Comparison of ENCODE assay signal across 7 mouse cellular contexts in the genomic region with DNA sequence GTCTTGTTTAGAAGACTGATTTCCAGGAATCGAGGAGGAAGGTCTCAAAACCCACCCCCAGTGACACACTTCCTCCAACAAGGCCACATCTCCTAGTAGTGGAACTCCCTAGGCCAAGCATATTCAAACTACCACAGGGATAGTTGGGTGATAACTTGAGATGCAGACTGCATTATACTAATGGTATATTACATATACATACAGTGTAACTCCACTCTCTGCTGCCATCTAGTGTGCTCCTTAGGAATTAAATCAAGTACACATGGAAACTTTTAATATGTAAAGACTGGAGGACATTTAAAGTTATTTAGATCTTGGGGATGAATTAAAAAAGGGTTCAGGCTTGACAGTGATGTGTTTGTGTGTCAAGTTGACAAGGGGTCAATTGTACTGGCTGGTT. TPM values are rescaled to one million over a fixed set of nuclear protein-coding genes. Genes with fewer than 3 reads are reported as not detected.
DNase-seq lines count a peak whose midpoint lies in the region; ATAC-seq and TF ChIP-seq lines count a peak whose summit lies in the region.

No protein-coding gene starts in this region.

- no peak overlapping the region for H3K4me3 ChIP-seq in midbrain, embryonic 12.5 days
- H3K4me3 ChIP-seq in midbrain, embryonic 16.5 days (ENCODE audit: low read depth, low read length): no peak overlapping the region
- no peak overlapping the region for H3K4me3 ChIP-seq in hindbrain, postnatal 0 days (ENCODE audit: low read length)

- H3K9me3 ChIP-seq in midbrain, embryonic 12.5 days: no peaks in the 10 kb centered on the region
- H3K9me3 ChIP-seq in midbrain, embryonic 16.5 days (replicated peaks; ENCODE audit: control insufficient read depth, low read length, poor library complexity, severe bottlenecking): no peaks in the 10 kb centered on the region
- no peaks in the 10 kb centered on the region for H3K9me3 ChIP-seq in hindbrain, postnatal 0 days (ENCODE audit: low read length)

- peak; percentile 44 for DNase-seq in c-Kit-negative CD71-positive TER-119-positive erythroid progenitor cells, embryonic 14.5 days (ENCODE audit: low read depth, low spot score)
- DNase-seq in hindbrain, postnatal 0 days (ENCODE audit: low spot score): peak; percentile 78
- peak; percentile 11 for DNase-seq in retina, postnatal 7 days (ENCODE audit: low read depth, low spot score)
- no peak for DNase-seq in kidney, adult 18-20 months
- no peak for DNase-seq in urinary bladder, postnatal 10 days (ENCODE audit: low spot score)

- H3K9ac ChIP-seq in midbrain, embryonic 12.5 days (replicated peaks): no peak overlapping the region
- H3K9ac ChIP-seq in midbrain, embryonic 16.5 days (ENCODE audit: low read depth, low read length): no peak overlapping the region
- H3K9ac ChIP-seq in hindbrain, postnatal 0 days (replicated peaks; ENCODE audit: low read length): no peak overlapping the region

- H3K4me1 ChIP-seq in midbrain, embryonic 12.5 days: no peaks in the 10 kb centered on the region
- no peaks in the 10 kb centered on the region for H3K4me1 ChIP-seq in midbrain, embryonic 16.5 days (ENCODE audit: control insufficient read depth, insufficient read depth, low read length)
- H3K4me1 ChIP-seq in hindbrain, postnatal 0 days (ENCODE audit: insufficient read depth, low read length): no peaks in the 10 kb centered on the region

- peak; percentile 68 for TF ChIP-seq CTCF in hindbrain, postnatal 0 days (IDR thresholded peaks at IDR 0.05; ENCODE audit: low read depth)

- 0 out of 2 replicates have a peak, but pooled peaks have one; percentile 50 for ATAC-seq in midbrain, embryonic 12.5 days (ENCODE audit: low FRiP score, low read depth)
- ATAC-seq in midbrain, embryonic 16.5 days: no peak
- ATAC-seq in hindbrain, postnatal 0 days: peak; percentile 63; the same call in 1 of the 2 replicates

- no peaks in the 10 kb centered on the region for H3K27me3 ChIP-seq in midbrain, embryonic 12.5 days
- no peaks in the 10 kb centered on the region for H3K27me3 ChIP-seq in midbrain, embryonic 16.5 days (ENCODE audit: control insufficient read depth, insufficient read depth, low read depth, low read length)
- no peaks in the 10 kb centered on the region for H3K27me3 ChIP-seq in hindbrain, postnatal 0 days (ENCODE audit: insufficient read depth, low read length)

- no peak overlapping the region for H3K27ac ChIP-seq in midbrain, embryonic 12.5 days (replicated peaks)
- H3K27ac ChIP-seq in midbrain, embryonic 16.5 days (ENCODE audit: low read length): no peak overlapping the region
- no peak overlapping the region for H3K27ac ChIP-seq in hindbrain, postnatal 0 days

- peaks cover 13% of the 10 kb centered on the region for H3K36me3 ChIP-seq in midbrain, embryonic 12.5 days
- H3K36me3 ChIP-seq in midbrain, embryonic 16.5 days (ENCODE audit: control insufficient read depth, insufficient read depth, low read length): peaks cover under 1% of the 10 kb centered on the region; the same call in 1 of the 2 replicates
- peaks cover 8% of the 10 kb centered on the region for H3K36me3 ChIP-seq in hindbrain, postnatal 0 days (ENCODE audit: insufficient read depth, low read length)

- H3K4me2 ChIP-seq in midbrain, embryonic 12.5 days (replicated peaks): no peak overlapping the region
- H3K4me2 ChIP-seq in midbrain, embryonic 16.5 days (ENCODE audit: low read length): no peak overlapping the region
- no peak overlapping the region for H3K4me2 ChIP-seq in hindbrain, postnatal 0 days (ENCODE audit: low read depth, low read length)

- WGBS in midbrain, embryonic 12.5 days: 97% methylated on average over 1 of the region's 1 CpGs
- 95% methylated on average over 1 of the region's 1 CpGs for WGBS in midbrain, embryonic 16.5 days
- WGBS in hindbrain, postnatal 0 days: 90% methylated on average over 1 of the region's 1 CpGs

RNA-seq across cellular contexts. Expression of a gene that starts 34.8 kb away (rescaled TPM):
- 0.27 TPM in 1 of 2 replicates, not detected in the other for polyA plus RNA-seq in midbrain, embryonic 12.5 days (2016; fragmentation: Nextera tagmentation; extraction: Ambion mirVana)
- 0.46 and 0.92 TPM in 2 replicates for polyA plus RNA-seq in midbrain, embryonic 16.5 days (2015; fragmentation: Nextera tagmentation; extraction: Ambion mirVana)
- total RNA-seq in hindbrain, postnatal 0 days (2014; rRNA removed): 1.6 and 2.0 TPM in 2 replicates
- 0.89 and 1.3 TPM in 2 replicates for polyA plus RNA-seq in hindbrain, postnatal 0 days (2015; fragmentation: Nextera tagmentation; extraction: Ambion mirVana)

RNA-seq across cellular contexts. Expression of a gene that starts 38.0 kb away (rescaled TPM):
- 238 and 248 TPM in 2 replicates for polyA plus RNA-seq in midbrain, embryonic 12.5 days (2016; fragmentation: Nextera tagmentation; extraction: Ambion mirVana)
- 275 and 287 TPM in 2 replicates for polyA plus RNA-seq in midbrain, embryonic 16.5 days (2015; fragmentation: Nextera tagmentation; extraction: Ambion mirVana)
- 97.4 and 103 TPM in 2 replicates for total RNA-seq in hindbrain, postnatal 0 days (2014; rRNA removed)
- 296 and 298 TPM in 2 replicates for polyA plus RNA-seq in hindbrain, postnatal 0 days (2015; fragmentation: Nextera tagmentation; extraction: Ambion mirVana)

Comparison
In these comparisons a context has a peak if more than half of its experiments do, and no peak if none do; other contexts are left out.
1. DNase-seq: peak in c-Kit-negative CD71-positive TER-119-positive erythroid progenitor cells, embryonic 14.5 days (single experiment), hindbrain, postnatal 0 days (single experiment) and retina, postnatal 7 days (single experiment); none in kidney, adult 18-20 months (single experiment) and urinary bladder, postnatal 10 days (single experiment).